ENCODE assay signal across 22 mouse cellular contexts in the genomic region with DNA sequence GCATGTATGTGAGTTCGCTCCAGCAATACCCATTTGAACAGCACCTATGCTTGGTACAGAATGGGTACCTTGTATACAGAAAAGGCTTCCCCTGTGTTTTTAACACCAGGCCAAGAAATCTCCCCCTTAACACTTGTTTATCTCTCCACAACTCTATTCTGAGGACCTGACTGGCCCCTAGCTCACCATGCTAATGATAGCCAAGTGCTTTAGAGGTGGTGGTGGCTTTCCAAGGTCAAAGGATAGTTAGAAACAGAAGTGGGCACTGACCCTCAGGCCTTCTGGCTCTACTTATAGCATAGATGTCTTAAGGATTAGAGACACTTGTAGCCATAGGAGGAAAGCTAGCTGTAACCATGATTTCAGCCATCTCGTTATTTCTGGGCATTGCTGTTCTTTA.
"Had no signal": no experiment of that assay in that cellular context is flagged by ENCODE, and none has a peak within 500 bp of the region (broad histone marks: within the 10 kb centered on the region; RNA-seq: fewer than 3 reads in every experiment).

No protein-coding gene starts in this region.

- H3K27me3 ChIP-seq: limb, embryonic 12.5 days; limb, embryonic 15.5 days; midbrain, embryonic 12.5 days; midbrain, embryonic 15.5 days; neural tube, embryonic 12.5 days; neural tube, embryonic 15.5 days had no signal

- H3K4me1 ChIP-seq: midbrain, embryonic 15.5 days; neural tube, embryonic 12.5 days; neural tube, embryonic 15.5 days had no signal

- ATAC-seq: liver, postnatal 0 days; lung, postnatal 0 days; midbrain, embryonic 15.5 days had no signal

- H3K4me2 ChIP-seq: limb, embryonic 12.5 days; limb, embryonic 15.5 days; liver, embryonic 11.5 days; lung, embryonic 14.5 days; midbrain, embryonic 12.5 days; midbrain, embryonic 15.5 days; neural tube, embryonic 12.5 days; neural tube, embryonic 15.5 days had no signal

- H3K27ac ChIP-seq: limb, embryonic 12.5 days; limb, embryonic 15.5 days; liver, embryonic 14.5 days; macrophage; midbrain, embryonic 12.5 days; midbrain, embryonic 15.5 days; neural tube, embryonic 12.5 days; neural tube, embryonic 15.5 days; stomach, postnatal 0 days had no signal

- DNase-seq: kidney, postnatal 14 days; kidney, postnatal 4 days; left cerebral cortex, postnatal 4 days; liver, postnatal 0 days; lung, embryonic 14.5 days; right cerebral cortex, adult 18-20 months; right cerebral cortex, postnatal 14 days; right cerebral cortex, postnatal 4 days; thymus, adult 2 months; thymus, postnatal 14 days; thymus, postnatal 4 days had no signal

- H3K9me3 ChIP-seq: limb, embryonic 12.5 days; limb, embryonic 15.5 days; midbrain, embryonic 12.5 days; midbrain, embryonic 15.5 days; neural tube, embryonic 12.5 days; neural tube, embryonic 15.5 days had no signal

- H3K9ac ChIP-seq: limb, embryonic 12.5 days; limb, embryonic 15.5 days; liver, embryonic 14.5 days; liver, postnatal 0 days; lung, embryonic 14.5 days; midbrain, embryonic 12.5 days; midbrain, embryonic 15.5 days; neural tube, embryonic 12.5 days; neural tube, embryonic 15.5 days had no signal

- H3K4me3 ChIP-seq: limb, embryonic 12.5 days; limb, embryonic 15.5 days; midbrain, embryonic 12.5 days; midbrain, embryonic 15.5 days; neural tube, embryonic 12.5 days; neural tube, embryonic 15.5 days had no signal
